Mouse (Mus musculus): Measurements from ENCODE around the gene Rnf114. TPM values are rescaled to one million over a fixed set of nuclear protein-coding genes. Genes with fewer than 3 reads are reported as not detected.

Rnf114 gene
- total RNA-seq (2015) (59.7 and 61.7 TPM in 2 replicates), total RNA-seq (2017) (36.3 and 37.8 TPM in 2 replicates)

DNA sequence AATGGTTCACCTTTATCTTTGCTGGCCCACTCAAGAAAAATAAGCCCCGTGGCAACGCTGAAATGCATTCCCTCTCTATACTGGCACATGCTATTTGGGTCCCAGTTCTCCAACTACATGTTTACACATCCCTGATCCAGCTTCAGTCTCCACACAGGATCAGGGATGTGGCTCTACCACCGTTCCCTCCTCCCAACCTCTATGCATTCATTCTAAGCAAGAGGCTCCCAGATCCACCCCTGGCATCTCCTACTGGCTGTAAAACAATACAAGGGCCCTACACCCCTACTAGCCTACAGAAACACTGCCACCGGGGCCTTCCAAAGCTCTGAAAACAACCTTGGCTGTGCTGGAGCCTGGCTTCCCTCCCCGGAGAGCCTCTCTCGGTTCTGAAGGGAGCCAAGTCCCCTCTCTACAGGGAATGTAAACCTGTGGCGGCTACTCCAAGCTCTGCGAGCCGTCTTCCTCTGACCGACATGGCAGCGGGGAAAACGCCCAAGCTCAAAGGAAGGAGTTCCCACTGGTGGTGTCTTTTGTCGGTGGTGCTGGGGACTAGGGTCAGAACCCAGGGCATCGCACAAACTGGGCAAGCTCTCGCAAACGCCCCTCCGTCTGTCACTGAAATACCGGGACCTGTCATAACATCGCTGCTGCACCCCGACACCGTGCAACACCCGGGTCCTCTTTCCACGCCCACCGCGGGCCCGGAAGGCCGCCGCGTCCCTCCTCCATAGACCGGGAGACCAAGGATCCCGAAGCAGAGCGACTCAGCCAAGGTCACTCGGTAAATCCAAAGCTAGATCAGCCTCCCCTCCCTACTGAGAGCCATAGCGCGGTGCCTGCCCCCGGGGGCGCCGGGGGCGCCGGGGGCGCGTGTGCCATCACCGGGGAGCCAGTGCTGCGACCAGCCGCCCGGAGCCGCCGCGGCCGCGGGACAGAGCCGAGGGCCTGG, at the start of gene Rnf114:
Rnf114 (plus strand) TSS at position 889 of the 952 bp plus-strand sequence.
- ATAC-seq (ENCODE audit: poor library complexity, severe bottlenecking): peak; percentile 54

- no peak for ATAC-seq (ENCODE audit: poor library complexity, severe bottlenecking)
Observed at GRCm38 (mm10) chr2:167443411-167444193, 48.8 kb upstream of the Rnf114 start.

DNA sequence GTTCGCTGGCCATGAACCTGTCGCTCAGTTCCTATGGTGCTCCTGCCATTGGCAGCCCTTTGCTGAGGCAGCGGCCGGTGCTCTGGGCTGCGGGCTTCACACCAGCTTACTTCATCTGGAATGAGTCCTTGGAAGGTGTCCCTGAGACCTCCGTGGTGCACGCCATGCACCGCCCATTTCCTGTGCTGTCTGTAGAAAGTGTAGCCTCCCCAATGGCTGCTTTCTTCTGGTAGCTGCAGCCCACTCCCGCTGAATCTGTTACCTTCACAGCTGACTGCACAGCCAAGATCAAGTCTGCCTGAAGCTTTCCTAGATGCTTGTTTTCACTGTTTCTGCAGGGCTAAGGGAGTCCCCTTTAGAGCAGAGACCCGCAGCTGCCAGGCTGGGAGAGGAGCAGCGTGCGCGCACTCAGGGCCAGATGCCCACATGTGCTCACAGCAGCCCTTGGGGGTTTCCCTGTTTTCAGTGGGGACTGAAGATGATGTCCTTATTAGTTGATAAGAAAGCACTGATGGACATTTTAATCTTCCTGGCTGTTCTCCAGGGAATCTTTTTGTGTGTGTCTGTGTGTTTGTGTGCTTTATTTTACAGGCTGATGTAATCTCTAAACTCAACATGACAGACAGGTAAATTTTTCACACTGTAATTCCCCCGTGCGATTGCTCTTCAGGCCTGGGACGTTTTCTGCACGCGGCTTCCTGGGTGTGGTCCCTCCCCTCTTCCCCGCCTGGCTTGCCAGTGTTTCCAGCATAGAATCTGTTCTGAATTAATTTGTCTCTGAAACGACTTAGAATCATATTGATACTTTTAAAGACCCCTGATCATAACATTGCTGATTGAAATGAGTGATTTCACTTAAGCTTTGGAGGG, 46.3 kb upstream of the Rnf114 start:
- no peak for ATAC-seq (ENCODE audit: poor library complexity, severe bottlenecking)

- ATAC-seq (ENCODE audit: poor library complexity, severe bottlenecking): no peak
Observed at GRCm38 (mm10) chr2:167447207-167447606, 45.2 kb upstream of the Rnf114 start.

DNA sequence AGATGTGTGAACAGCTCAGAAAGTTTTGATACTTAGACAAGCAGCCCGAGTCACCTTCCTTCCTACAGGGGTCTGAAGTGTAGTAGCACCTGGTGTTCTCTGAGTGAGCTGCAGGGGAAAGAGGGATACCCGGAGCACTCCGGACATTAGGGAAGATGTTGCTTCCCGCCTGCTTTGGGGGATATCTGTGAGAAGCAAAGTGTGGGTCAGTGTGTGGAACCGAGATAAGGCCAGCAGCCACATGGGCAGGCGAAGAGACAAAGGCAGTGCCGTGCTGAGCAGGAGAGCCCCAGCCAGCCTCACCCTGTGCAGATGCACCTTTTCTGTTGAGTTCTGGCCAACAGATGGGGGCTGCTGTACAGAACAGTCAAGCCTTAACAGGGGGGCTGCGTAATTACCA, 44.8 kb upstream of the Rnf114 start:
- peak; percentile 54; the same call in 1 of the 2 replicates for ATAC-seq (ENCODE audit: poor library complexity, severe bottlenecking)

GRCm38 (mm10) chr2:167449331-167450275, 42.8 kb upstream of the Rnf114 start:
- no peak for ATAC-seq (ENCODE audit: poor library complexity, severe bottlenecking)

- no peak for ATAC-seq (ENCODE audit: poor library complexity, severe bottlenecking)
Observed at GRCm38 (mm10) chr2:167450647-167451046, 41.8 kb upstream of the Rnf114 start.

GRCm38 (mm10) chr2:167453814-167454213, 38.6 kb upstream of the Rnf114 start:
- ATAC-seq (ENCODE audit: poor library complexity, severe bottlenecking): no peak

DNA sequence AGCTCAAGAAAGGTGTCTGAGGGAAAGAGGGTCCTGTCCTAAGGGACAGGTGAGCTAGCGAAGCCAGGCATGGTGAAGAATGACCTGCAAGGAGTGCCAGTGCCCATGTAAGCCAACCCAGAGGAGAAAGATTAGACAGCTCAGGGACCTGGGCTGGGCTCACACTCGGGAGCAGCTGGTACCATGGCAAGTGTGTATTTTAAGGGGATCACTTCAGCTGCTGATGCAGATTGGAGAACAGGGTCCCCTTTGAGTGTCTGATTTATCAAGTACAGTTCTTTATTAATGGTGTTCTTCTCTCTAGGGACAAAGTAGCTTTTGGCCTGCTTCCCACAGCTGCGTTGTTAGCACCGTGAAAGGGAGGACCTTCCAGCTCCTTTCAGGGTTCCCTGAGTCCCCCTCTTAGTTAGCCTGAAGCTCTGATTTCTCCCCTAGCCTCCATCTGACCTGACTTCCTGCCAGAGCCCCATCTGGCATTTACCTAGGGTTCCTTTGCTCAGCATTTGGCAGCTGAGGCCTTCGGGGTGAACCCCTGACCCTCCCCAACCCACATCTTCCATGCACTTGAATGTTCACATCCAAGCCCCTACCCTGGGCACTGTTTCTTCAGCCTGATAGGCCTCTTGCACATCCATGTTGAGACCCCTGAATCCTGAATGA, 36.0 kb upstream of the Rnf114 start:
- no peak for ATAC-seq (ENCODE audit: poor library complexity, severe bottlenecking)

DNA sequence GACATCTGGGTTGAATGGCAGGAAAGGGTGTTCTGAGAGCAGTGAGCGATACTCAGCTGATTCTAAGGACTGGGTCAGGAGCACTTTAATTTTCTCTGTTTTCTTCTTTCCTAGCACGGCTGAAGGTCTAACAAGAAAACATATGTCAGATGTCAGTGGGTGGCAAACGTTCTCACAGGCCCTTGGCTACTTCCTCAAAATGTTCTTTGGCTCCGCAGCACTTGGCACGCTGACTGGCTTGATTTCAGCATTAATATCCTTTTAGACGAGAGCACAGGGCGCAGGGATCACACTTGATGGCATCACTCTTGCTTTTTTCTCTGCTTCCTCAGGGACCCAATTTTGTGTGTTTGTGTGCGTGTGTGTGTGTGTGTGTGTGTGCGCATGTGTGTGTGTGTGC, 35.2 kb upstream of the Rnf114 start:
- ATAC-seq (ENCODE audit: poor library complexity, severe bottlenecking): no peak

DNA sequence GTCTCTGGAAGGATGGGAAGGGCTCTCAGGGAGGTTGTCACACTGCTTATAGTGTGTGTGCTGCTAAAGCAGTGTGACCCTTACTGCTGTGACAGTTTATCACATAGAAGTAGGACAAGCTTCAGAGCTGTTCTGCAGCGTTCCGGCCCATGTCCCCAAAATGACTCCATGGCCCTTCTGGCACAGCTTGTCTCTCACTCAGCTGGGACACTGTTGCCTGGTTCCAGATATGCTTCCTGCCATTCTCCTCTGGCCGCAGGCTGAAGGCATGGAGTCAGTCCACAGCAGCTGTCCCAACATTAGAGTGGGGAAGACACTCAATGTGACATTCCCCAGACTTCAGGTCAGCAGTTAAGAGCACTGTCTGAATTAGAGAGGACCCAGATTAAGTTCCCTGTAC, 33.9 kb upstream of the Rnf114 start:
- ATAC-seq (ENCODE audit: poor library complexity, severe bottlenecking): no peak

DNA sequence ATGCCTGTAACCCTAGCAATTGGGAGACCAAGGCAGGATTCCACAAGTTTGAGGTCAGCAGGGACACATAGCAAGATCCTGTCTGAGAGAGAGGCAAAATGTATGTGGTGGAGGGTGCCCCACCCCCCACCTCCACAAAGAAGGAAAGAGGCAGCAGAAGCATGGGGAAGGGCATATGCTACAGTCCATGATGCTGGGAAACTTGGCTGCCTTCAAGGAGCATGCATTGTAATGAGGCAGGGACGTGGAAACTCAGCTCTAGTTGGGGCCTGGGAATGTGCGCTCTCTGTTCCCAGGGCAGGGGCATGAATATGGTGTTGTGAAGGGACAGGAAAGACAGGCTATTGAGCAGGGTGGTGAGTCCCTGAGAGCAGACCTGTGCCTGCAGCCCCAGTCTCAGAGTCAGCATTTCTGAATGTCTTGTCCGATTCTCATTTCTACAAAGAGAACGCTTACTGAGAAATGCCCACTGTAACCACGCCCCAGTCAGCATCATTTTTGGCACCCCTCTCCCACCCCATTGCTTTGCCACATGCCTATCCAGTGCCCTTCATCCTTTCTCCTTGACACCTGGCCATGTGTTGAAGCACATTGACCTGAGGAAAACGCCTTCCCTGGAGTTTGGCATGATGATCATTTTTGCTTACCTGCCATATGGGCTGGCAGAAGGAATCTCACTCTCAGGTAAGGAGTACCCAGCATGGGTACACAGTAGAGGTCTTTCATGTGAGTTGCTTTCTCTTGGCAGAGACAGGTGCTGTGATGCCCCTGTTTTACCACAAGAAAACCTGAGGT, 33.2 kb upstream of the Rnf114 start:
- no peak for ATAC-seq (ENCODE audit: poor library complexity, severe bottlenecking)

DNA sequence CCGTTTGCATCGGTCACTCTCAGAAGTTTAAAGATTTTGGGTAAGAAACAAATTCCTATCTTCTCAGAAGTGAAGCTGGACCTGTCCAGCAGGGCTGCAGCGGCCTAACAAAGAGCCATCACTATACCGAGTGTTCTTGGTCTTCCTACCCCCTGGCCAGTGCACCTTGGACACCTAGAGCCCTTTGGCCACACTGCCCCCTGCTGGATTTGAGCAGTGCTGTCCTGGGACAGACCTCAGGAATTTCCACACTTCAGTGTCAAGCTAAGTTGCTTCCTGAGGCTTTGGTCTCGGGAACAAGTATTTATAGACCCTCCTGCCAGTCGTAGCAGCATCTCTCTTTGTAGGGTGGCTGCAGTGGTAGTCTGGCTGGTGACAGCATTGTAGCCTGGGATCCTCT, 29.5 kb upstream of the Rnf114 start:
- ATAC-seq (ENCODE audit: poor library complexity, severe bottlenecking): peak; percentile 88

GRCm38 (mm10) chr2:167463802-167464201, 28.6 kb upstream of the Rnf114 start:
- ATAC-seq (ENCODE audit: poor library complexity, severe bottlenecking): no peak

DNA sequence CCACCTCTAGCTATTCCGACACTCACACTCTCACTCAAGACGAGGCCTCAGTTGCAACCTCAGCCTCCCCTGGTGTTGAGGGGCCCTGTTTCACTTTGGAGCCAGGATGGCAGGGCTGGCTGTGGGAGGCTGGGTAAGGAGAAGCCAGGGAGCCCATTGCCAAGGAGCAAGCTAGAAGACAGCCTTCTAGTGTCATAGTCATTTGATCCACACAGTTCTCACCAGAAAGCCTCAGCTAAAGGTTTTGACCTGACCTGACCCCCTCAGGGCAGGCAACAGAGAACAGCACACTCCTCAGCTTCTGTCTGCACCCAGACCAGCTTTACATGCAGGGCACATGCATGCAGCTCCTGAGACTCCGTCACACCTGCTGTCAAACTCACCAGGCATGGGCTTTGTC, 26.5 kb upstream of the Rnf114 start:
- no peak for ATAC-seq (ENCODE audit: poor library complexity, severe bottlenecking)

GRCm38 (mm10) chr2:167467214-167467613, 25.2 kb upstream of the Rnf114 start:
- ATAC-seq (ENCODE audit: poor library complexity, severe bottlenecking): no peak

GRCm38 (mm10) chr2:167468444-167468843, 24.0 kb upstream of the Rnf114 start:
- ATAC-seq (ENCODE audit: poor library complexity, severe bottlenecking): no peak

DNA sequence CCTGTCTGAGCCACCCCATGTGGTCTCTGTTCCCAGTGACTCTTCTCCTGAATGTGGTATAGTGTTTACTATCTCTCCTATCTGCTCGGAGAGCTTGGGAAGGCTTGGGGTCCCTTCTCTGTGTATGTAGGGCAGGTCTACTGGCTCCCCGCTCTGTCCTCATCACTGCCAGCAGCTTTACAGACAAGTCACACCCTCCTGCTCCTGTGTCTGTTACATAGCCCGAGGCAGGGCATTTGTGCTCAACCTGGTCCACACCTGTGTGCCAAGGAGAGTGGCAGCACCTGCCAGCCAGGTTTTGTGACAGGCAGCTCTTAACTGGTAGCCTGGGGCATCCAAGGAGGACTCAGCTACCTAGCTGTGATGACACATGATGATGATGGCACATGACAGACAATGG, 21.8 kb upstream of the Rnf114 start:
- ATAC-seq (ENCODE audit: poor library complexity, severe bottlenecking): no peak
